Mouse (Mus musculus) forebrain, postnatal 0 days (tissue): ENCODE results near the gene Tpst1. TPM values are rescaled to one million over a fixed set of nuclear protein-coding genes. Genes with fewer than 3 reads are reported as not detected.

Experiments used
- ATAC-seq: fragments of 200-750 bp; cut with Nextera tagmentation; 2 replicates; pipeline ENCODE4 v1.8.0; 2017; ENCODE audit warnings: mild to moderate bottlenecking, moderate library complexity
- DNase-seq: peaks from one replicate; pipeline ENCODE4 v3.0.0-alpha.2; 2015
- H3K27ac ChIP-seq: fragments of 300-500 bp; sonication (generic); 2 replicates; pipeline ENCODE4 v1.5.1; 2014; ENCODE audit warnings: low read depth, mild to moderate bottlenecking, antibody characterized with exemption, low read length, moderate library complexity, mixed read lengths
- H3K27me3 ChIP-seq: fragments of 300-500 bp; sonication (generic); 2 replicates; pipeline ENCODE4 v1.6.1; 2014; ENCODE audit warnings: mild to moderate bottlenecking, low read length, mixed read lengths; ENCODE audit not compliant: insufficient read depth
- H3K36me3 ChIP-seq: fragments of 300-500 bp; sonication (generic); 2 replicates; pipeline ENCODE4 v1.6.1; 2014; ENCODE audit warnings: mild to moderate bottlenecking, moderate library complexity; ENCODE audit not compliant: insufficient read depth
- H3K4me1 ChIP-seq: fragments of 300-500 bp; sonication (generic); 2 replicates; pipeline ENCODE4 v1.6.1; 2014; ENCODE audit warnings: antibody characterized with exemption; ENCODE audit not compliant: insufficient read depth
- H3K4me2 ChIP-seq: fragments of 300-500 bp; sonication (generic); 2 replicates; pipeline ENCODE4 v1.6.1; 2014; ENCODE audit warnings: low read depth, mild to moderate bottlenecking, moderate library complexity
- H3K4me3 ChIP-seq: fragments of 300-500 bp; sonication (generic); 2 replicates; pipeline ENCODE4 v1.5.1; 2014; ENCODE audit warnings: low read depth, low read length, mixed read lengths
- H3K9ac ChIP-seq: fragments of 300-500 bp; sonication (generic); 2 replicates; pipeline ENCODE4 v1.6.1; 2014; ENCODE audit warnings: mild to moderate bottlenecking
- H3K9me3 ChIP-seq: fragments of 300-500 bp; sonication (generic); 2 replicates; pipeline ENCODE4 v1.6.1; 2016; ENCODE audit warnings: low read length
- CTCF ChIP-seq: sonication (generic); IDR thresholded peaks from 2 replicates; pipeline ENCODE4 v1.5.1; 2016; ENCODE audit warnings: antibody characterized with exemption, control low read depth, low read depth
- WGBS: fragments of 180-500 bp; shearing (Covaris S2); extraction: QIAGEN DNeasy Blood & Tissue Kit; methylation state at CpG from one replicate; pipeline ENCODE4 v1.1.7; 2014; 5-methylcytosine and 5-hydroxymethylcytosine counted together
- polyA plus RNA-seq: library from polyadenylated mRNA; unstranded; fragments of >200 nt; fragmentation: Nextera tagmentation; extraction: Ambion mirVana; gene quantifications from 2 replicates; pipeline ENCODE4 v1.2.1, GENCODE M21; 2015
- total RNA-seq: library from RNA; depleted of rRNA; stranded (reverse); fragments of >200 nt; gene quantifications from 2 replicates; pipeline ENCODE4 v1.2.3, GENCODE M21; 2014

Tpst1 gene
- total and polyA plus RNA-seq, 2 experiments from 2014 or later, result 55.3 to 55.4 TPM

- peaks cover 1% of the 10 kb centered on the region; the same call in 1 of the 2 replicates for H3K36me3 ChIP-seq
- 97% methylated on average over 1 of the region's 1 CpGs for WGBS
- no peaks in the 10 kb centered on the region for H3K9me3 ChIP-seq
- H3K27ac ChIP-seq, result no peak overlapping the region
- no peaks in the 10 kb centered on the region for H3K27me3 ChIP-seq
- DNase-seq (no peak), ATAC-seq (no peak)
- peak; percentile 42 for TF ChIP-seq CTCF
- no peak overlapping the region for H3K4me2 ChIP-seq
- H3K4me1 ChIP-seq, result no peaks in the 10 kb centered on the region
- H3K4me3 ChIP-seq, result no peak overlapping the region
- H3K9ac ChIP-seq, result no peak overlapping the region
These were observed 7.5 kb upstream of the Tpst1 start for GRCm38 (mm10) chr5:130065579-130065978.

DNA sequence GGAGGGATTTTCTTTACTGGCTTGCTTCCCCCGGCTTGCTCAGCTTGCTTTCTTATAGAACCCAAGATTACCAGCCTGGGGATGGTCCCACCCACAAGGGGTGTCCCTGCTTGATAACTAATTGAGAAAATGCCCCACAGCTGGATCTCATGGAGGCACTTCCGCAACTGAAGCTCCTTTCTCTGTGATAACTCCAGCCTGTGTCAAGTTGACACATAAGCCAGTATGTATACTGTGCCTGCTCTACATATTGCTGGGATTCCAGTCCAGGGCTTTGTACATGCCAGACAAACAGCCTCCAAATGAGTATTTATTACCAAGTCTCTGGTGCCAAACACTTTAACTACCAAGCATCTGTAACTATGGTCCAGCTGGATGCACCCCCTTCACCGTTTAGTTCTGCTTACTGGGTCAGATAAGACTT is 5.3 kb upstream of the Tpst1 start:
- no peak for TF ChIP-seq CTCF
- H3K27me3 ChIP-seq, result no peaks in the 10 kb centered on the region
- WGBS, result 75% methylated on average over 3 of the region's 3 CpGs
- H3K36me3 ChIP-seq, result no peaks in the 10 kb centered on the region
- H3K27ac ChIP-seq, result no peak overlapping the region
- no peaks in the 10 kb centered on the region for H3K4me1 ChIP-seq
- H3K4me3 ChIP-seq, result no peak overlapping the region
- ATAC-seq (no peak), DNase-seq (no peak)
- H3K9me3 ChIP-seq, result no peaks in the 10 kb centered on the region
- no peak overlapping the region for H3K9ac ChIP-seq
- H3K4me2 ChIP-seq, result no peak overlapping the region

GRCm38 (mm10) chr5:130074491-130074890 is 1.4 kb downstream of the Tpst1 start:
- Histone ChIP-seq H3K9me3 (no peaks in the 10 kb centered on the region), H3K4me2 (no peak overlapping the region), H3K4me1 (peaks cover 3% of the 10 kb centered on the region; the same call in 1 of the 2 replicates), H3K9ac (no peak overlapping the region), H3K27me3 (no peaks in the 10 kb centered on the region), H3K27ac (no peak overlapping the region), H3K4me3 (no peak overlapping the region), H3K36me3 (no peaks in the 10 kb centered on the region)
- TF ChIP-seq CTCF, result no peak
- ATAC-seq (no peak), DNase-seq (no peak)
- WGBS, result 69% methylated on average over 6 of the region's 6 CpGs

- no peaks in the 10 kb centered on the region for H3K9me3 ChIP-seq
- H3K27ac ChIP-seq, result no peak overlapping the region
- DNase-seq (no peak), ATAC-seq (no peak)
- H3K27me3 ChIP-seq, result no peaks in the 10 kb centered on the region
- no peaks in the 10 kb centered on the region for H3K36me3 ChIP-seq
- WGBS, result 57% methylated on average over 6 of the region's 6 CpGs
- no peak overlapping the region for H3K4me3 ChIP-seq
- no peak overlapping the region for H3K9ac ChIP-seq
- H3K4me2 ChIP-seq, result no peak overlapping the region
- TF ChIP-seq CTCF, result no peak
- H3K4me1 ChIP-seq, result peaks cover 3% of the 10 kb centered on the region; the same call in 1 of the 2 replicates
These were observed 3.3 kb downstream of the Tpst1 start for GRCm38 (mm10) chr5:130076396-130076795.

DNA sequence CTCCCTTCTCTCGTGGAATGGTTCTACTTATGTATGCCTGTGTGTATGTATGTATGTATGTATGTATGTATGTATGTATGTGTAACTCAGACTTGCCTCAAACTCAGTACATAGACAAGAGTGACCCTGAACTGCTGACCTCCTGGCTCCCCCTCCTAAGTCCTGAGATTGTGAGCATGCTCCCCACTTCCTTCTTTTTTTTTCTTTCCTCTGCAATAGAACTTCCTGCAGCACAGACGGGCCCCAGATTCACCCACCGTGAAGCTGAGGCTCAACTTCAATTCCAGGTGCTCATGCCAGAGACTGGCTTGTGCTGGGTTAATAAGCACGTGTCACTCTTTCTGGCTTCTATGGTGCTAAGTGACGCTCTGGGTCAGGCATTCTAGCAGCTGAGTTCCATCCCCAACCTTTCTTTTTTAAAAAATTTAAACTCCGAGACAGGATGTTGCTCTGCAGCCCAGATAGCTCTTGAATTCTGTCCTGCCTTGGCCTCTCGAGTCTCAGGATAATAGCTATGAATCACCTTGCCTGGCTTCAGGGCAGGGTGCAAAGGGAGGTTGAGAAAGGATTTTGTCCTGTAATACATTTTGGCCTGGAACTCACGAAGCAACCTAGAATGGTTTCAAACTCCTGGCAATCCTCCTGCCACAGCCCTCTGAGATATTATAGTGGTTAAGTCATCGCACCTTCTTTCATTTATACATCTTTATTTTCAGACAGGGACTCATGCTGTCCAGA is 5.1 kb downstream of the Tpst1 start:
- DNase-seq, result no peak
- Histone ChIP-seq H3K4me2 (no peak overlapping the region), H3K27ac (no peak overlapping the region), H3K9ac (no peak overlapping the region), H3K36me3 (no peaks in the 10 kb centered on the region), H3K4me3 (no peak overlapping the region), H3K4me1 (peaks cover 3% of the 10 kb centered on the region; the same call in 1 of the 2 replicates), H3K9me3 (no peaks in the 10 kb centered on the region), H3K27me3 (no peaks in the 10 kb centered on the region)
- ATAC-seq, result no peak
- no peak for TF ChIP-seq CTCF
- 85% methylated on average over 9 of the region's 9 CpGs for WGBS

GRCm38 (mm10) chr5:130078834-130079156 is 5.7 kb downstream of the Tpst1 start:
- TF ChIP-seq CTCF, result no peak
- Histone ChIP-seq H3K27me3 (no peaks in the 10 kb centered on the region), H3K4me3 (peak overlapping the region; percentile 87), H3K4me1 (peaks cover 3% of the 10 kb centered on the region; the same call in 1 of the 2 replicates), H3K36me3 (no peaks in the 10 kb centered on the region), H3K9ac (peak overlapping the region; percentile 94), H3K4me2 (peak overlapping the region; percentile 57), H3K9me3 (no peaks in the 10 kb centered on the region), H3K27ac (peak overlapping the region; percentile 64)
- DNase-seq (no peak), ATAC-seq (peak; percentile 21)
- WGBS, result 40% methylated on average over 6 of the region's 6 CpGs

DNA sequence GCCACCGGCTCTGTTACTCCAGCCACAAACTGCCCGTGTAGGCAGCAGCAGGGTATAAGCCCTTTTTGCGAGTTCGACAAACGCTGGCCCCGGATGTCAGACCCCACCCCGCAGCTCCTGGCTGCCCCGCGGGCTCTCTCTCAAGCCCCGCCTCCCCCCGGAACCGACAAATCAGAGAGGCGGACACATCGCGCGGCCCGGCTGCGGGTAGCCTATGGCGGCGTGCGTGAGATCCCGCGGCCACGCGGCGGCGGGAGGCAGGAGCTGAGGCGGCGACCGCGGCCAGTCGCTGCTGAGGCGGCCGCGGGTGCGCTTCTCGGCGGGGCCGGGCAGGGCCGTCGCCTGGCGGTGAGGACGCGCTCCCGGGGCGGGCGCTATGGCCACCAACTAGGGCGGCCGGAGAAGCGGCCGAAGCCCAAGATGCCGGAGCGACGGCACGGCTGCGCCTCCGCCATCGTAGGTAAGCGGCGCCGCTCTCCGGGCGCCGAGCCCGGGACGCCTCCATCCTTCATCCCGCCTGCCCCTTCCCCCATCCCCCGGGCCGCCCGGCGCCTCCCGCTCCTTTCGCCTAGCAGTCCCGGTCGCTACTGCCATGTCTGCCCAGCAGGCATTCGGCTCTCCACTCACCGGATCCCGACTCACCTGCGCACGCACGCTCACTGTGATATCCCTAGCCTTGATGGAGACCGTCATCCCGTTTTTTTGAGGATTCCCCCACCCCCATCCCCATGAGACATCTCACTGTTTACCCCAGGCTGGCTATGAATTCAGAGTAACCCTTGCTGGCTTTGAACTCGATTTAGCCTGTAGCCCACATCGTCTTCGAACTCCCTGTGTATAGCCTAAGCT is 6.3 kb downstream of the Tpst1 start:
- no peak for TF ChIP-seq CTCF
- DNase-seq, result peak; percentile 96
- 3% methylated on average over 70 of the region's 86 CpGs for WGBS

More for the DNA sequence above, 6.3 kb downstream of the Tpst1 start:
- Histone ChIP-seq H3K4me3 (peak overlapping the region; percentile 87), H3K4me1 (peaks cover 3% of the 10 kb centered on the region; the same call in 1 of the 2 replicates), H3K9ac (peak overlapping the region; percentile 94), H3K27ac (peak overlapping the region; percentile 79), H3K36me3 (no peaks in the 10 kb centered on the region), H3K27me3 (no peaks in the 10 kb centered on the region), H3K4me2 (peak overlapping the region; percentile 57), H3K9me3 (no peaks in the 10 kb centered on the region)
- ATAC-seq, result peak; percentile 99
